Mouse (Mus musculus) bone marrow, adult 2 months (tissue): ENCODE results near the gene Stk11.

Source experiments
- CTCF ChIP-seq: fragments of 200-500 bp; IDR thresholded peaks from 2 replicates; pipeline ENCODE4 v1.5.1; 2011; ENCODE audit warnings: low read length, control low read depth; ENCODE audit not compliant: control insufficient read depth, insufficient read depth
- POLR2A ChIP-seq: fragments of 200-500 bp; IDR thresholded peaks from 2 replicates; pipeline ENCODE4 v1.6.1; 2011; ENCODE audit warnings: low read depth, mild to moderate bottlenecking, control low read depth, low read length, borderline replicate concordance; ENCODE audit not compliant: control insufficient read depth

DNA sequence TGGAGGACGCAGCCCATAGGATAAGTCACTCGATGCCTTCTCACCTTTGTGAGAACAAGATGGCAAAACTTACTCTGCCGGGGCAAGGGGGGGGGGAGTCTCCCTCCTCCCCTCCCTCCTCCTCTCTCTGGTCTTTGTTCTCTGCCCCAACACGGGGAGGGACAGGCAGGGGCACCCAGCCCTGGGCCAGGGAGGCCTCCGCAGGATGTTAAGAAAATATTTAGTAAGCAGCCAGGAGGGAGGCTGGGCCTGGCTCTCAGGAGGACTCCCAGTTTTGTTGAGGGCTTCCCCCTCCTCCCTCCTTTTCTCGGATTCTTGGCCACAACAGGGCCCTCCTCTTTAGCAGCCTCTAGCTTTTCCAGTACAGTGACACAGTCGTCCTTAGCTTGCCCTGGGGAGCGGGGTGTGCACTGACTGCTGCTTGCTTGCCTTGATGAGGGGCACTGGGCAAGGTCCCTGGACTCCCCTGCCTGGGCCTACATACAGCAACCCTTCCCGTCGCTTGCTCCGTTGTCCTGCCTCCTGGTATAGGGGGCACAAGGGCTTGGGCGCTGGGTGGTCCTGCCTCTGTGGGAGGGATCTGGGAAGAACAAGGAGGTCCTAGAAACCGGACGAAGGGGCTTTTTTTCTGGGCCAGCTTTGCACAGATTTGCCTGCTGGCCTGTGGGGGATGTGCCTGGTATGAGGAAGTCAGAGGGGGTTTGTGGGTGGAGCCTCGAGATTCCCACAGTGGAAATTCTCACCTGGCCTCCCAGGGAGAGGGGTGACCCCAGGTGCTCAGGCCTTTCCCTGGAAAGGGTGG, 36.7 kb downstream of the Stk11 start:
- TF ChIP-seq CTCF = no peak
- no peak for TF ChIP-seq POLR2A
